Mouse (Mus musculus) layer of hippocampus, adult 8-10 months (tissue): ENCODE measurements around the gene Cwc25. TPM values are rescaled to one million over a fixed set of nuclear protein-coding genes. Genes with fewer than 3 reads are reported as not detected.
"Not testable (repeated sequence)": the region's sequence is repeated elsewhere in the genome, so short reads cannot be mapped to it uniquely, and the experiment has no call there.

Experiments
- DNase-seq, 2 experiments: peaks; one replicate each; pipeline ENCODE4 v3.0.0; 2022; ENCODE audit warnings: low spot score in 2 of 2
- total RNA-seq, 4 experiments: library from RNA; stranded (reverse); gene quantifications; 2 replicates each; pipeline ENCODE4 v1.2.4; 2022

The Cwc25 gene
- total RNA-seq, 4 experiments from 2014 or later = 18.6 to 22.2 (median 20.6) TPM

DNA sequence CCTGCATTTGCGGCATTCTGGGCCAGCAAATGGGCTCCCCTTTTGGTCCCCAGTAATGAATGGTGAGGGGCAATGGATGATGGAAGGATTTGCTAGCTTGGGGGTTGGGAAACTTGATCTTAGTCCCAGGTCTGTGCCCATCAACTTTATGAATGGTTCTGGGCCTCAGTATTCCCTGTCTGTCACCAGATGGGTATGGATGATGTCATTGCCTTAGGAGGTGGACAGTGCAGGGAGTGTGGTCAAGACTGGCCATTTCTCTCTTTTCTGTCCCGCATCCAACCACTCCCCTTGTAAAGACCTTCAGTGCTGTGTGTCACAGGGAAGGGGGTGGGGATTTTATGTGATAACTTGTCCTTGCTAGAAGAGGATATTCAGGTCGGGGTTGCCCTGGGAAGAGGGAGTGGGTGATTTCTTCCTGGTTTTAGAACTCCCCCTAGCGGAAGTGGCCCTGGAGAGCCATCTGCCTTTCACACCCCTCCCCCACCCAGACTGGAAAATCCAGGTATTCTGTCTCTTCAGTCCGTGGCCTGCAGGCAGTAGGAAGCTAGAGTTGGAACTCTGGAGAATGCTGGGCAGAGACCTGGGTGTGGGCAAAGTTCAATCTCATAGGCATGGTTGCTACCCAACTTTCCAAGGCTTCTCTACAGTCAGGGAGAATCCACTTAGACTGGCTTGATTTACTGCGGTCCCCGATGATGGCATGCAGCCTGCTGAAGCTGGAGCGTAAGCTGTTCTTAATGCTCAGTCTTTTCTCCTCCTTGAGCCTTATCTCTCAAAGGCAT is 35.2 kb upstream of the Cwc25 start:
- DNase-seq = no peak

DNA sequence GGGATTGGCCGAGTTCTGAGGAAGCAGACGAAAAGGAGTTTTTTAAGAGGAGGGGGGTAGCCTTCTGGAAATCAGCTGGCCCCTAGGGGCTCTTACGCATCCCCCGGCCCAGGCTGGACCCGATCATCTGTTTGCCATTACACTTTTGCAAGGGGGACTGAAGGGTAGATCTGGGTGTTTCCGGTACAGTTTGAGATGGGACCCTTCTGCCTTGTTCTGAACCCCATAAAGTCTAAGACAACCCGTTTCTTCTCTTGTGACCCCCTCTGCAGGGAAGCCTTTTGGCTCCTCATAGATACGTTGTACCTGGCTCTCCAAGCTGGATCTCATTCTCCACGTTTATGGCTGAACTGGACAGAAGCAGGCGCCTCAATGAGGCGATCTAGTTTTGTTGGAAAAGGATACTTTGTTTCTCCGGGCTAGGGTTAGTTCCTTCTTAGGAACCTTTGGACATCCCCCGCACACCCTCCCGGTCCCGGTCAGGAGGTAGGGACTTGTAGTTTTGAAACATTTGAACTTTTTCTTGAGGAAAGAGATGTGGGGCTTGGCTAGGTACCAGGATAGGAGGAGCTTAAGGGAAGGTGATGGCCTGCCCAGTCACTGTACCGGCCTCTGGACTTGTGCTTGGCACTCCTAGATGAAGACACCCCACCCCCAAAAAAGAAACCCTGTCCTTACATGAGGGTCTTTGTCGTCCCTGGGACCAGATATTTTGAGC is 34.5 kb upstream of the Cwc25 start:
- DNase-seq = no peak

DNA sequence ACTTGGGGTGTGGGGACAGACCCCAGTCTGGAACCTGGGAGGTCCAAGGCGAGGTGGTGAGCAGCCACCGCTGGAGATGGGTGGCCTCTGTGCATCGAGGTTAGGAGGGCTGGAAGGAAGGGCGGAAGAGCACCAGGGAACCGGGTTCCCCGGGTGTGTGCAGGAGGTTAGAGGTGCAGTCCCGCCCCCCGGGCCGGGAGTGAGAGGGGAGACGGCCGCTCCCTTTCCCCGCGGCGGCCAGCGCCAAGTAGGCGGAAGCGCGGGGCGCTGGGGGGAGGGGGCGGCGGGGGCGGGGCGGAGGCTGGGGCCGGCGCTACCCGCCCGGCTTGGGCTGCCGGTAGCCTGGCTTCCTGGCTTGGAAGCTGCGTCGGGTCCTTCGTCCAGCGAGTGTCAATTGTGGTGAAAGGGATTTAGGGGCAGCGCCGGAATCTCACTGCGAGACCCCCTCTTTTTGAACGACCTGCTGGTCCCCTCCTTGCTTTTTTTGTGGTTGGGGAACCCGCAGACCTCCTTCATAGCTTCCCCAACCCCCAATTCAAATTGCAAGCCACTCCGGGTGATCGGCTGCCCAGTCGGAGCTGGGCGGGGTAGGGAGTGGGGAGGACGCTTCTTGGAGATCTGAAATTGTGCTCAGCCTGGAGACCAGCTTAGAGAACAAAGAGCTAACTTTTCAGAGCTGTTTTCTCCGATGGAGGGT is 33.8 kb upstream of the Cwc25 start:
- no peak for DNase-seq

DNA sequence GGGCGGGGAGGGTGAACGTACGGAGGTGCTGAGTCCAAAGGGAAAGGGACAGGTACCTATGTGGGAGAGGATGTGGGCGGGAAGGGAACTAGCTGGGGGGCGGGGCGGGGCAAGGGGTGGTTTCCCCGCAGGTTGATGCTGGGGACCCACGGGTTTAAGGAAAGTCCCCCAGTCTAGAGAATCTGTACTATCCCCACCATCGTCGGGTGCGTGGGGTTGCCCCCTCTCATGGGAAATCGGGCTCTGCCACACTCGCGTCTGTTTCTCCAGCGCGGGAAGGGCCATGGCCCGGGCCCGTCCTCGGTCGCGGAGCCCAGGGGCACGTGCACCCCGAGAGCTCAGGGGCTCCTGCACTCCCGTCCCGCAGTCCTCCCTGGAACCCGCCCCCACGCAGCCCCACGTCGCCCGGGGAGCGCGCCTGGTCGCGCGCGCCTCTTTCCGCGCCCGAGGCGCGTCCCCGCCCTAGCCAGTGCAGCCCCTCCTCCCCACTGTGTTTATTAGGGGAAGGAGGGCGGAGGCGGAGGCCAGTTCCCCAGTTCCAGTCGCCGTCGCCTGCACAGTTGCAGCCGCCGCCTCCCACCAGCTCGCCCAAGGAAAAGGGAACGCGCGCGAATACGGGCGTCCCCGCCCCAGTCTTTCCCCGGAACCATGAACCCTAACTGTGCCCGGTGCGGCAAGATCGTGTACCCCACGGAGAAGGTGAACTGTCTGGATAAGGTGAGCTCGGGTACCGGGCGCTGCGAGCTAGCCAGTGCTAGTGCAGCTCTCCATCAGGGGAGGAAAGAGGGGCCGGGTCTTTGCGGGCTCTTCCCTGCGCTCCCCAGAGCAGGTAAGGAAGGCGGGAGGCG is 33.0 kb upstream of the Cwc25 start:
- peak; percentile 73 to 85 for DNase-seq

DNA sequence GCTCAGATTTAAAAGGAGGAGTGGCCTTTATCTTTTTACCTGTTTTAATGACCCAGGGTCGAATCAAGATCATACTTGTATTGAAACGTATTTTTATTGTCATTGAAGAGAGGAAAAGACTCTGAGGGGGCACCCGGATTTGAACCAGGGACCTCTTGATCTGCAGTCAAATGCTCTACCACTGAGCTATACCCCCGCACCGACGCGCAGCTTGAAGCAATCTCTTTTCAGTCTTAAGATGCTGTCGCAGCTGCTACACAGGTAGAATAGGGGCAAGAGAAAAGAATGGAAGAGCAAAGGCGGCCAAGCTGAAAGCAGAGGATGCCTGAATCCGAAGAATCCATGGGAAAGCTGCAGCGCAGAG is 32.4 kb upstream of the Cwc25 start, which contains the start of gene Lasp1:
Lasp1 (plus strand) TSS at position 219 of the 364 bp plus-strand sequence.
- DNase-seq = peak; percentile 89 to 94

DNA sequence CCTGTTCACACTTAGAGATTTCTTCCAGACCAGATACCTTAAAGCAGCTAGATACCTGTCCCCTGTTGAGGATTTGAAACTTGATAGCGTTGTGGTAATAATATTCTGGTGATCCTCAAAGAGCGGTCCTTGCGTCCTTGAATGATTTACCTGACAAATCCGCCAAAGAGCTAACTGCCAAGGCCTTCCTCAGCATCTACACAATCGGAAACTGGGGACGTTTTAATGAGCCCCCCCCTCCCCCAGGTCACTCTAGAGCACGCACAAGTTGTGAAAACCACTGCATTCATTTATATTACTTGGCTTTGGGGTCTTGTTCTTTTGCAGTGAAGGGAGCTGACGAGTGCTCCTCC is 31.7 kb upstream of the Cwc25 start:
- DNase-seq = no peak

DNA sequence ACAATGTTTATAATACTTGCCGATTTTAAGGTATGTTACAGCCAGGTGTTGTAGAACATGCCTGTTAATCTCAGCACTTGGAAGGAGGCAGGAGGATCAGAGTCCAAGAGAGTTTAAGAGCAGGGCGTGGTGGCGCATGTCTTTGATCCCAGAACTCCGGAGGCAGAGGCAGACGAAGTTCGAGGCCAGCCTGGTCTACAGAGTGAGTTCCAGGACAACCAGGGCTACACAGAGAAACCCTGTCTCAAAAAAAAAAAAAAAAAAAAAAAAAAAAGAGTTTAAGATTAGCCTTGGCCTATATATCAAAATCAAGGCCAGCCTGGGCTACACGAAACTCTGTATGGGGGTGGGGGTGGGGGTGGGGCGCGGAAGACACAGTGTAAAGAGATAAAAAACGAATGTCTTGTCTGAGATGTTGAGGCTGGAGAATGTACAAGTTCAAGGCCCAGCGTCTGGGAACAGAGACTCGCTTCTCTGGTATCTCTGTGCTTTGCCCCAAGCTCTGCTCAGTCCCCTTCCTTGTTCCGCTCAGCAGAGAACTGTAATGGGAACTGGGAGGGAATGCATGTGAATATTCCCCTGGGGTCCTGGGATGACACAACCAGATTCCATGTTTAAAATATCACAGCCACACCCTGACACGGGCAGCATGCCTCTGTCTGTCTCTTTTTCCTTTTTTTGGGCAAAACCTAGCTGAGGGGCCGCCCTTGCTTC is 31.2 kb upstream of the Cwc25 start:
- no peak for DNase-seq

DNA sequence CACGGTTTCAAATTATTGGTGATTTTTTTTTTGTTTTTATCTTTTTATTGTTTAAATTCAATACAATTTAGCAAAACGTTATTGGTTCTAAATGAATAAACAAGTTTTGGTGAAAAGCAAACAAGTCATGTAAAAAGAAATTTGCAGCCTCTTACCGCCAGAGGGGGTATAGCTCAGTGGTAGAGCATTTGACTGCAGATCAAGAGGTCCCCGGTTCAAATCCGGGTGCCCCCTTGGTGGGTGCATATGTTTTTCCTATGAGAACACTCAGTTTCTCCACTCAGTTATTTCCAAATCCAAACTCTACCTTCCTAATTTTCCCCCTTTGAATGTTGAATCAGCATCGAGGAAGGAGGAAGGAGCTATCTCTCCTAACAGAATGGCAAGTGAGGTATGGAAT is 30.6 kb upstream of the Cwc25 start:
- DNase-seq = peak in 1 of 2 experiments; percentile 84

DNA sequence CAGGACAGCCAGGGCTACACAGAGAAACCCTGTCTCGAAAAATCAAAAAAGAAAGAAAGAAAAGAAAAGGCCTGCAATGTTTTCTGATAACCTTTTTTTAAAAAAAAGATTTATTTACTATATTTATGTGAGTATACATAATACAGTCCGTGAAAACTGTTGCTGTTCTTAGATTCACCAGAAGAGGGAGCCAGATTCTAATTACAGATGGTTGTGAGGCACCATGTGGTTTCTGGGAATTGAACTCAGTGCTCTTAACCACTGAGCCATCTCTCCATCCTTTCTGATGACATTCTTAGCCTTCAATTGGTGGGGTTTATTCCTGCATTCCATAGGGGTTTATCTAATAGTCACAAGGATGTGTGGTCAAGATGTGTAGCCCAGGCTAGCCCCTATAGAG is 26.8 kb upstream of the Cwc25 start:
- no peak for DNase-seq

DNA sequence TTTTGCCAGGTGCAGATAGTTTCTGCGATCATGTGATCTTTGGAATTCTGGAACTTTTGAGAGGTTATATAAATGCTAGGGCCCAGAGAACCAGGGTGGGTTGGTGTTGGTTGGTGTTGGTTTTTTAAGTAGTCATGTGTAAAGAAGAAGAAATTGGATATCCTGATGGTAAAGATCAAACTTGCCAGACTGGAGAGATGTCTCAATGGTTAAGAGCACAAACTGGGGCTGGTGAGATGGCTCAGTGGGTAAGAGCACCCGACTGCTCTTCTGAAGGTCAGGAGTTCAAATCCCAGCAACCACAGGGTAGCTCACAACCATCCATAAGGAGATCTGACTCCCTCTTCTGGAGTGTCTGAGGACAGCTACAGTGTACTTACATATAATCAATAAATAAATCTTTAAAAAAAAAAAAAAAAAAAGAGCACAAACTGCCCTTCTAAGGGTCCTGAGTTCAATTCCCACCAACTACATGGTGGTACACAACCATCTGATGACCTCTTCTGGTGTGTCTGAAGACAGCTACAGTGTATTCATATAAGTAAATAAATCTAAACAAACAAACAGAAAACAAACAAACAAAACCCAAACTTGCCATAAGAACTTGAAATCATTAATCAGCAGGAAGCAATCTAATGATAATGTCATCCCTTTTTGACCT is 24.6 kb upstream of the Cwc25 start:
- not testable (repeated sequence) for DNase-seq

DNA sequence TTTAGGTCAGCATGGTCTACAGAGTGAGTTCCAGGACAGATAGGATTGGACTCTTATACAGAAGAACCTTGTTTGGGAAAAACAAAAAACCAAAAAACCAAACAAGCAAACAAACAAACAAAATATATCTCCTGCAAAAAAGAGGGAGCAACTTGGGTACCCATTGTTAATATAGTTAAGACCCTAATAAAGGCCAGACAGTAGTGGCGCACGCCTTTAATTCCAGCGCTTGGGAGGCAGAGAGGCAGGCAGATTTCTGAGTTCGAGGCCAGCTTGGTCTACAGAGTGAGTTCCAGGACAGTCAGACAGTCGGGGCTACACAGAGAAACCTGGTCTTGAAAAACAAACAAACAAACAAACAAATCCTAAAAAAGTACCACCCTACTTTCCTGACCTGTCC is 23.4 kb upstream of the Cwc25 start:
- no peak for DNase-seq

DNA sequence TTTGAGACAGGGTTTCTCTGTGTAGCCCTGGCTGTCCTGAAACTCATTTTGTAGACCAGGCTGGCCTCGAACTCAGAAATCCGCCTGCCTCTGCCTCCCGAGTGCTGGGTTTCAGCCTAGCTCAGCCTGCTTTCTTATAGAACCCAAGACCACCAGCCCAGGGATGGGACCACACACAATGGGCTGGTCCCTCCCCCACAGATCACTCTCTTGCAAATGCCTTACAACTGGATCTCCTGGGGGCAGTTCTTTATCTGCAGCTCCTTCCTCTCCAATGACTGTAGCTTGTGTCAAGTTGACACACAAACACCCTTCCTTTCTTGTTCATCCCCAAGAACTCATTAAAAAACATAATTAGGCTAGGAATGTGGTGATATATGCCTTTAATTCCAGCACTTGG is 21.6 kb upstream of the Cwc25 start:
- DNase-seq = no peak

DNA sequence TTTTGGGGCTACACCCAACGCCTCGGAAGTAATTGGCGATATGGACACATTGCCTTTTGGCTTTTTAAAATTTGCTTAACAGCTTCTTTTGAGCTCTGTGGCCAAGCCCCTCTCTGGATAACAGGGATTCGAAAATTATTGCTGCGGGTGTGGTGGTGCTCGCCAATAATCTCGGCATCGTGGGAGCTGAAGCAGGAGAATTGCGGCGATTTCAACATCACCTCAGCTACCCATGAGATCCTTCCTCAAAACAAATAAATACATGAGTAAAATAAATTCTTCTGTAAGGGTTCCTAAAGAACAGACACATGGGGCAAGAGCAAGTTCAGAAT is 16.2 kb upstream of the Cwc25 start:
- no peak for DNase-seq

DNA sequence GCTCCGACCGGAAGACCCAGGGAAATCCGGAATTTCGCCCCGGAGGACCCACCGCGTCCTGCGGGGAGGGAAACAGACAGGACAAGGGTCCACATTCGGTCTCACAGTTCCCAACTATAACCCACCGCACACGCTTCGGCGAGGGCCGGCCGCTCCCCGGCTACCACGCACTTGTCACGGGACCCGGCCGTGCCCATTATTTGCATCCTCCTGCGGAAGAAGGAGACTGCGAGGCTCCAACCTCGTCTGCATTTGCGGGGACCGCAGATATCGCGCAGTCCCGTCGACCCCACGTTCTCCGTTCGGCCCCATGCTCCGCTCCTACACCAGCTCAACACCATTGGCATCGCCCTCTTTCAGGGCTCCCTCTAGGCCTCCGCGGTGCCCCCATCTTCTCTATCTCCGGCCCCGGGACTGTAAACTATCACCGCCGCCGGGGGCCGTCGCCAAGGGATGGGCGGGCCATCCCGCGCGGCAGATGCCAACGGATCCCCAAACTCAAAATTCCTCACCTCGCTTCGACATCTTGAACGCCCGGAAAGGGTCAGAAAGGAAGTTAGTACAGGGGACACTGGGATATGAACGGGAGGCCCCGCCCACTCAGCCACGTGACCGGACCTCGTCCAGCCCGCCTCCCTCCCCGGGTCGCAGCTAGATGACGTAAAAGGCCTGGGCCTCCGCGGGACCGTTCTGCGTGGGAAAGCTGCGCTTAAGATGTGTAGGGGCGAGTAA is 15.6 kb upstream of the Cwc25 start, which contains the start of gene Rpl23:
Rpl23 (minus strand) TSS at position 606 of the 732 bp plus-strand sequence.
- DNase-seq = peak; percentile 97 to 99

DNA sequence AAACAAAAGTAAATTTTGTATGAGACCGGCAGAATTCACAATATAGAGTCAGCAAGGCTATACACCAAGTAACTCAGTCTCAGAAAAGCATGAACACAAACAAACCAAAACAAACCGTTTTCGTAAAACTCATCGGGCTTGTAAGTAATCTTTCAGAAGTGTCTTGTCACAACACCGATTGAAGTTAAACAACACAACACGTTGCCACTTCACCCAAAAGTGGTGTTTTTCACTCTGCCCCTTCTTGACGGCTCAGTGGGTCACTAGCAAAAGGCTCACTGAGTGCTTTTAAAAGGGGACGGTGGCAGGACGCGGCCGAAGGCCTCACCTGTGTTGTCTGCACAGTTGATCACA is 15.1 kb upstream of the Cwc25 start:
- DNase-seq = no peak

DNA sequence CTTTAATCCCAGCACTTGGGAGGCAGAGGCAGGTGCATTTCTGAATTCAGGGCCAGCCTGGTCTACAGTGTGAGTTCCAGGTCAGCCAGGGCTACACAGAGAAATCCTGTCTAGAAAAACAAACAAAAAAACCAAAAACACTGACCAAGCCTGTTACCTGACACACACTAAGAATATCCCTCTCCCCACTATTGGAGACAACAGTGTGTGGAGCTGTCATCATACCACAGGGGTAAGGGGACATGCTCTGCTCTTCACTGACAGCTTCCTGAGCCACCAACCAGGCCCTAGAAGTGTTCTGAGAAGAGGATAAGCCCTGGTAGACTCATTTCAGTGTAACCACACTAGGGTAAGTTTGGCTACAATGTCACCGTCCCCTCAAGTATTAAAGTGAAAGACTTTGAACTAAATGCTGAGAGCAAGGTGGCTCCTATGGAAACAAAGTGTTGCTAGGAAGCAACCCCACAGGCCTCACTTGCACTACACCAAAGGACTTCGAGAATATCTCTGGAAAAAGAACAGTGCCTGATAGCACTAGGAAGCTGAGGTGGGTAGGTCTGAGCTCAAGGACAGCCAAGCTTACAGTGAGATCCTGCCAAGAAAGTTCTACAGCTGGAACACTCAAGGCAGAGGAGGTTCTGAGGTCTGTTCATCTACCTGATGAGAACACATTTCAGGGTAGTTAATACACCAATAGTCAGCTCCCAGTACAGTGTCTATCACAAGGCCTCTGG is 13.8 kb upstream of the Cwc25 start:
- no peak for DNase-seq

DNA sequence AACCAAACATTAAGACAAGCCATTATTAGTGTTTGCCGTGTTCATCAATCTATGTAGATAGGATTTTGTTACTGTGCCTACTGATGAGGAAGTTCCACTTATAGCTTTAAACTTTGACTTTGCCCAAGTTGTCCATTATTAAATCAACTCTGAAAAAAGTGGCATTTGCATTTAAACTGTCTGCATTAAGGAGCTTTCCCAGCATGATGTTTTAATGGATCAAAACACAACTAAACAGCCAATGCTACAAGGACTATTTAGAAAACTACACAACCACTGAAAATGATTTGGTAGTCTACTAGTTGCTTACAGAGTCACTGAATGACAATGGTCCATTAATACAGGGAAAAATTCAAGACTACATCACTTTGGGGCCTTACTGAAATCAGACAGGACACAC is 12.6 kb upstream of the Cwc25 start:
- DNase-seq = no peak

DNA sequence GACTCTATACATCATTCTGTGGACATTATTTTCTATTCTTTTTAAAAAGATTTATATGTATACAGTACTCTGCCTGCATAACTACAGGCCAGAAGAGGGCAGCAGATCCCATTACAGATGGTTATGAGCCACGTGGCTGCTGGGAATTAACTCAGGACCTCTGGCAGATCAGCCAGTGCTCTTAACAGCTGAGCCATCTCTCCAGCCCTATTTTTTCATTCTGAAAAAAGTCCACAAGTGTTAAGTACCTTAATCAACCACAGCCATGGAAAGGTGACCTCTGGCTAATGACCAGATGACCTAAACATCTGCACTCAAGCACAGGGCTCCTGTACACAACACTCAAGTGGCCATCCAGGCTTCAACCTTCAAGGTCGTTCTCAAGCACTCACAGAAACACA is 10.8 kb upstream of the Cwc25 start:
- no peak for DNase-seq

DNA sequence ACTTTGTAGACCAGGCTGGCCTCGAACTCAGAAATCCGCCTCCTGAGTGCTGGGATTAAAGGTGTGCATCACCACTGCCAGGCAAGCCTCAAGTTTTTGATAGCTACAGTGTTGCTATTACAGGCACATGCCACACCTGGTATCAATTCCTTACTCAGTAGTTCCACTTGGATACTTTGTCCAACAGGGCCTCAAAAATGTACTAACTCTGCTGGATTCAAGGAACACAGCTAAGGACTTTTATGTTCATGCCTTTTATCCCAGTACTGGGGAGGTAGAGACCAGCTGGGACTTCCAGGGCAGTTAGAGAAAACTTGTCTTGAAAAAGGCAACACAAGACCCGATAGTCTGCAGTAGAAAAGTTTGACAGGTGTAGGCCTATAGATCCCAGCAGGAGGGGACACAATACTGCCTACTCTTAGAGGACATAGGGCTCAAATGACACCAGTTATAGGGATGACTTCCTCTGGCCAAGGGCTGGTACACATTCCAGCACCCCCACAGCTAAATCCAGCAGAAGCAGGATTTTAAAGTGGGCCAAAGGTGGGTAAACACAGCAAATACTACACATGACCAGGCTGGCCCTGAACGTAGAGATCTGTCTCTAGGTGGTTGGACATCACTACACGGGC is 10.3 kb upstream of the Cwc25 start:
- DNase-seq = no peak
